Mouse (Mus musculus): ENCODE measurements around the gene Dcun1d4.

Gene Dcun1d4

DNA sequence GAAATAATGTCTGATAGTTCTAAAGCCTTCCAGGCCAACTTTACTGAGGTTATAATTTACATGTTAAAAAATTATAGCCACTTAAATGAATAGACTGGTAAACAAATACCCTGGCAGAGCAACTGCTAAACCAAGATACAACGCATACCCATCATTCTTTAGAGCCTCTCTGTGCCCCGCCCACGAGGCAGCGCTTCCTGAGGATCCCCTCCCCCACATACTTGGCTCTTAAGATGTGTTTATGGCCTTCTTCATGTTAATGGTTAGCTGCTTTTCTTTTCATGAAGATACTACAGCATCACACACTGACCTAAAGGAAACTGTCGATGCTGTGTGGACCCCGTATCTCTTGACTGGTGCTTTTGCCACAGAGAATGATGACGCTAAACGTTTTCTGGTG, 17.8 kb downstream of the Dcun1d4 start:
- CTCF ChIA-PET: no interaction called here

- CTCF ChIA-PET: no interaction called here
Measured at GRCm38 (mm10) chr5:73500867-73501440, 20.2 kb downstream of the Dcun1d4 start.

DNA sequence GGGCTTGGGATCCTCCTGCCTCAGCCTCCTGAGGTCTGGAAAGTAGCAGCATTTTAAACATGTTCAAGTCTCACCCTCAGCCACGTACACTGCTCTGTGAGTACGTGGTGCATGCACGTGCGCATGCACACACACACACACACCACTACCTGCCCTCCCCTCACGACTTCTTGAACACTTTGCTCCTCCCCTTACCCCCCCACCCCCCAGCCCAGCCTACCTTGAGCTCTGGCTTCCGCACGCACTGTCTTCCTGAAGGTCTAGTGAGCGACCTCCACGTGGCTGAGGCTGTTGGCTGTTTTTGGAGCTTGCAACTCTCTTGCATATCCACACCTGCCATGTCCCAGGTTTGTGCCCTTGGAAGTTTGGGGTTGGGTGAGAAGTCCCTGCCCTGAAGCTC, 21.6 kb downstream of the Dcun1d4 start:
- CTCF ChIA-PET: no interaction called here

GRCm38 (mm10) chr5:73503015-73503757, 22.4 kb downstream of the Dcun1d4 start:
- CTCF ChIA-PET: no interaction called here

DNA sequence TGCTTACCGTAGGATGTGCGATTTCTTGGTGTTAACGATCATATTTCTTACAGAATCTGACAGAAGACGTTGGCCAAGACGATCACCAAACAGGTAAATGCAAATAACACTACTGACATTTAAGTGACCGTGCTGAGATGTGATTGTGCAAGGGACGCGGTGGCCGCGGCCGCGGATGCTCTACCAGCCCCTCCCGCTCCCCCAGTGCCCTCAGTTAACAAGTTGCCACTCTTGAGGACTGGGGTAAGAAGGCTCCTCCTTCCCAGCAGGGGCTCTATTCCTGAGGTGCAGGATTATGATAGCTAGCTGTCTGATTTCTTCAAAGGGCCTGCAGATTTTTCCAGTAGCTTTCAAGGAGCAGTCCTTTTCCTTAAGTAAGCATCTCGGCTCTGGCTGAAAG, 30.3 kb downstream of the Dcun1d4 start:
- CTCF ChIA-PET: no interaction called here

DNA sequence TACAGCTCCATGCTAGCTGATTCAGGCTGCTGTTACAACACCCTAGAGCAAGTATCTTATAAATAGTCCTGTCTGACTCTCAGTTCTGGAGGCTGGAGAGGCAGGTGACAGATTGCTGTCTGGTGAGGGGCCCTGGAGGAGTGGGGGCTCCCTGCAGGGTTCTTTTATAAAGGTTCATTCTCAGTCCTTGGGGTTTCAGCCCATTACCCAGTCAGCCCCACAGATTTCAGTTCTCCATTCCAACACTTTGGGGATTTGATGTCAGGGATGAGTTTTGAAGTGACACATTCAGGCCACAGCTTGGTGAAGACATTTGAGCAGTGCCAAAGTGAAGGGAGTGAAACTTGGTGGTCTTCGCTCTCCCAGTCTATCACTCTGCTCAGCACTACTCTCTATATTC, 31.4 kb downstream of the Dcun1d4 start:
- CTCF ChIA-PET: no interaction called here

- CTCF ChIA-PET: no interaction called here
Measured at GRCm38 (mm10) chr5:73512661-73513060, 31.9 kb downstream of the Dcun1d4 start.

DNA sequence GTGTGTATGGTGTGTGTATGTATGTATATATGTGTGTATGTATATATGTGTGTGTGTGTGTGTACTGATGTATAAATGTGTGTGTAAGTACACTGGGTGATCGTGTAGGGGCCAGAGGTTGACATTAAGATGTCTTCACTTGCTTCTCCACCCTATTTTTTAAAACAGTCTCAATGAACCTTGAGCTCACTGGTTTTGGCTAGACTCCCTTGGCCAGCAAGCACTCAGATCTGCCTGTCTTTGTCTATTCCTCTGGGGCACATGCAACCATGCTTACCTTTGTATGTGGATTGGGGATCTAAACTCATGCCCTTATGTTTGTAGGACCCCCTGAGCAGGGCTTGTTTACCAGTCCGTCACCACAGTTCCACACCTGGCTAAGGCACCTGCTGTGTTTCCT, 33.4 kb downstream of the Dcun1d4 start:
- CTCF ChIA-PET: no interaction called here

- CTCF ChIA-PET: no interaction called here
Measured at GRCm38 (mm10) chr5:73517299-73517698, 36.5 kb downstream of the Dcun1d4 start.

GRCm38 (mm10) chr5:73518424-73519211, 37.8 kb downstream of the Dcun1d4 start:
- CTCF ChIA-PET: no interaction called here

DNA sequence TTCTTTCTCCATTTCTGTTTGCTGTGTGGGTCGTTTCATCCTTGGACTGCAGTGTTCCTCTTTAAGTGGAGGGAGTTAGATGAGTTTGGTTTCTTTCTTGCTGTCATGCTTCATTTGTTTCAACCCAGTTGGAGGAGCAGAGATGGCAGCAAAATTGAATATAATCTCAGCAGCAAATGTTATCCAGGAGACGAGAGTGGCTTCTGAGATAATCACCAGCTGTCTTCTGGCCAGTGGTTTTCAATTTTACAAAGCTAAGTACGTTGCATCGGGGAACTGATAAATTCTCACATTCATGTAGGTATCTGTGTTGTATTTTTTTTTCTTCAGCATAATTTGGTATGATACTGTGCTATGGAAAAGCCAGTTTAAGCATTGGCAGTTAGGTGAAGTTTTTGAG, 40.0 kb downstream of the Dcun1d4 start:
- CTCF ChIA-PET: interaction anchor here (0.7 kb wide), 1 partner anchor 811 kb away, joined by 3 read pairs; no protein-coding TSS in a partner anchor

DNA sequence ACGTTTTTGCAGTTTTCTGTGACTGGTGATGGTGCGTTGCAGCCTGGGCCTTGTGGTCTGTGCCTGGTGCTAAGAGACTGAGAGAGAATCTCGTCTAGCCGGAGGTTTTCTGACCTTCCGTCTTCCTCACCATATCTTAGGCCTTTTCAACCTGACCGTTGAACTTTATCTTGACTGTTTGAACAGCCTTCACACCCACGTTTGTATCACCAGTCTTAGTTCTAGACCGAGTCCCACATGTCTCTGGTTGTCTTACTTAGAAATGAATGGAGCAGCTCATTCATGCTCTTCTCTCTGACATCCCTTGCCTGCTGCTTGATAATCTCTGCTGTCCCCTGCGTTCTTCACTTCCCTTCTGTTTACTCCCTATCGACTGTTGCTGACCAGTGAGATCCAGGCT, 42.4 kb downstream of the Dcun1d4 start:
- CTCF ChIA-PET: no interaction called here

- CTCF ChIA-PET: no interaction called here
Measured at GRCm38 (mm10) chr5:73524300-73525000, 43.6 kb downstream of the Dcun1d4 start.

GRCm38 (mm10) chr5:73532222-73532621, 51.4 kb downstream of the Dcun1d4 start:
- CTCF ChIA-PET: no interaction called here

DNA sequence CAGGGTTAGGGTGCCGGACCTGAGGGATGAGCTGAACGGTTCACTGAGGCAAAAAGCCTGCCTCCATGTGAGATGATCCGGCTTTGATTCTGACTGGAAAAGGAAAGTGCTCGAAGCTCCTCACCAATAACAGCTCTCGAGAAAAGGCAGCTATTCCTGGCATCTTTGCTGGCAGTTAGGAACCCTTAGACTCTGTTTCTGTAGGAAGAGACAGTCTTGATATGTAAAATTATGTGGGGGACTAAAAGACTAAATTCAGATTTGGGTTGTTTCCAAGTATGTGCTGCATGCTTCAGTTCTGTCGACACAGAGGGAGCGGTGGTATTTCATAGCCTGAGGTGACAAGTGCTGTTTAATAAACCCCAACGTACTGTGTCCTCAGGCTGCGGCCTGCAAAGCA, 52.1 kb downstream of the Dcun1d4 start:
- CTCF ChIA-PET: no interaction called here

GRCm38 (mm10) chr5:73537669-73538068, 56.9 kb downstream of the Dcun1d4 start:
- CTCF ChIA-PET: no interaction called here

- CTCF ChIA-PET: no interaction called here
Measured at GRCm38 (mm10) chr5:73538586-73539298, 57.9 kb downstream of the Dcun1d4 start.

GRCm38 (mm10) chr5:73539848-73540510, 59.2 kb downstream of the Dcun1d4 start:
- CTCF ChIA-PET: no interaction called here

GRCm38 (mm10) chr5:73540511-73540871, 59.7 kb downstream of the Dcun1d4 start:
- CTCF ChIA-PET: no interaction called here

DNA sequence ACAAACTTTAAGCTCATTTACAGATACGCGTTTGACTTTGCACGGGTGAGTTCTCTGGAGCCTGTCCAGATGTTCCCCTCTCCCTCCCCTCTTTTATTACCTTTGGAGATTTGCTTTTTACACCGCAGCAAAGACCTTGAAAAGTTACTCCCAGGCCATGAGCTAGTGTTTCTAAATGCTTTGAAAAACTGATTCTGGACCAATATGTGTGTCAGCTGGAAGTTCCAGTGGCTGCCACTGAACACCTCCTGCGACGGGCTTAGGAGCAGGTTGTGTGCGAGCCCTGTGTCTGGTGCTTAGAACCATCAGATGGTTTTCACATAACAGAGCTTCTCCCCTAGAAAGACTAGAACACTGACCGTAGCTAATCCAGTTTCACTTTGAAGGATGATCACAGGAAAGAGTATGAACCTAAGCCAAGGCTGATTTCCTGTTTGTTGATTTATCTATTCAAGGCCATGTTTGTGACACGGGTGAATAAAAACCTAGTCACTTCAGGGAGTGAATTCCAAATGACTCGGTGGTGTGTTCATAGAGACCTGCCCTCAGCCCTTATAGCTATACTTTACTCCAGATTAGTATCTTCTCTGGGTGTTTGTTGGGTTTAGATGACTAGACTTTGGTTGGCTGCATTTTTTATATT, 63.4 kb downstream of the Dcun1d4 start:
- CTCF ChIA-PET: no interaction called here

DNA sequence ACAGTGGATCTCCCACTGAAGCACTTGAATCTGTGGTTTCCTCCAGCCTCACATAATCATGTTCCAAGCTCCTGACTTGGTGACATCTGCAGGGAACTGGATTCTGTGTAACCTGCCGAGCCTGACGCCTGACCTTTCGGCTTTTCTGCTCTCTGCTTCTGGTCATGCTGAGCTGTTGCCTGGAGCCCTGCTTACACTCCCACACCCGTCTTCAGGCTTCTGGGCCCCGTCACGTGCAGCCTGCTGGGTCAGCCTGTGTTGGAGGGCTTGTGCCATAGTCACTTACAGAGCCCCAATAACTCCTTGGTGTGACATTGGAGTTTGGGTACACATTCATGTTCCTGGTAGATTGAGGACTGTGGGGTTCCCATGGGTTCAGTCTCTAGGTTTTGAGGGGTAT, 64.8 kb downstream of the Dcun1d4 start:
- CTCF ChIA-PET: no interaction called here

All from spleen, embryonic (tissue).